Mouse (Mus musculus): ENCODE measurements at regions not wholly inside any gene's neighbourhood (a gene's known extent, or its start where the extent isn't known, plus 50 kb on each side); places are given as distances from the start of the nearest gene placed in this dataset.

DNA sequence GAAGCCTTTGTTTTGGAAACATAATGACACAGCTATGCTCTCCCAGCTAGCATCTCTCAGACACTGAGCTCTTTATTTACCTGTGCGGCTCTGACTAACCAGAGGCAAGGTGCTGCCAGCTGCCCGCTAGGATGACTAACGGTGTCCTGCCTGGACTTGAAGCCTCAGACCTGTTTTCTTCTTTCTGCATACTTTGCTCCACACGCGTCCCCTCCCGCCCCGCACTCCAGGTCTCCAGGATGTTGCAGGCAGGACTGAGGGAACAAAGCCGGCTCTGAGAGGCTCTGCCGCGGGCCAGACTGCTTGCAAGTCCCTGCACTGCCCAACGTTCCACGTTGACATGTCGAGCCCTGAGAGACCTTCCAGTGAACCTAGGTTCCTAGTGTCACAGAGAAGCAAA is 106.2 kb upstream of the Efcab1 start:
- no peak for DNase-seq

DNA sequence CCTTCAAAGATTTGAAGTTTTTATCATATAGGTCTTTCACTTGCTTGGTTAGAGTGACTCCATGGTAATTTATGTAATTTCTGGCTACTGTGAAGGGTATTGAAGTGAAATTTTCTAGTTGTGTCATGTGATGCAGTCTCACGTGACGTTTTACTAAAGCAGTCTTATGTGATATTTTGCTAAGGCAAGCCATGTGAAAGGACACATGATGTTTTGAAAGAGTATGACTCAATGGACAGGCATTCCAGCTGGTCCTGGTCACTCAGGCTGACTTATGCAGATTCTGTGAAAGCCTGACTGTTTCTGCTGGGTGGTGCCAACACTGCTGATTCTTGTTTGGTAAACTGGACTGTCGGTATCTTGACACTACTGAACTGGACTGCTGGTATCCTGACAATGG is 79.4 kb upstream of the Efcab1 start:
- DNase-seq = peak; percentile 14

- no peak for DNase-seq
These were observed 65.6 kb upstream of the Efcab1 start for GRCm38 (mm10) chr16:14840786-14841185.
